Mouse (Mus musculus) gastrocnemius, postnatal 10 days (tissue): ENCODE data around the gene Rgp1. TPM values are rescaled to one million over a fixed set of nuclear protein-coding genes. Genes with fewer than 3 reads are reported as not detected.

ENCODE experiments used
- DNase-seq: peaks from one replicate; pipeline ENCODE4 v3.0.0; 2021; ENCODE audit warnings: mixed read lengths
- total RNA-seq, 2 experiments: library from RNA; stranded (reverse); gene quantifications; 2 replicates each; pipeline ENCODE4 v1.2.3; 2021

The Rgp1 gene
- total RNA-seq, 2 experiments from 2014 or later: 22.9 to 30.4 TPM

DNA sequence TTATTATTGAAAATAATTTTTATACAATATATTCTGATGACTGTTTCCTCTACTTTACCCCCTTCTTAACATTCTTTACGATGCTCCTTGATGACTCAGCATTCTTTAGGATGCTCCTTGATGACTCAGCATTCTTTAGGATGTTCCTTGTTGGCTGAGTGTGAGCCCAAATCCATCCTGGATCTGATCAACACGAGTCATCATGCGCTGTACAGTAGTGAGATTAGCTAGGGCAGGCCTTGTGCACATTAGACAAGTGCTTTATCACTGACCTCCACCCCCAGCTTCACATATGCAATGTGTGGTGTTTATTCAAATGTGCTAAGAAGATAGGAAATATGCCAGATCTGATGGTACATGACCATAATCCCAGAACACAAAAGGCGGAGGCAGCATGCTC lies 19.7 kb downstream of the Rgp1 start:
- no peak for DNase-seq

DNA sequence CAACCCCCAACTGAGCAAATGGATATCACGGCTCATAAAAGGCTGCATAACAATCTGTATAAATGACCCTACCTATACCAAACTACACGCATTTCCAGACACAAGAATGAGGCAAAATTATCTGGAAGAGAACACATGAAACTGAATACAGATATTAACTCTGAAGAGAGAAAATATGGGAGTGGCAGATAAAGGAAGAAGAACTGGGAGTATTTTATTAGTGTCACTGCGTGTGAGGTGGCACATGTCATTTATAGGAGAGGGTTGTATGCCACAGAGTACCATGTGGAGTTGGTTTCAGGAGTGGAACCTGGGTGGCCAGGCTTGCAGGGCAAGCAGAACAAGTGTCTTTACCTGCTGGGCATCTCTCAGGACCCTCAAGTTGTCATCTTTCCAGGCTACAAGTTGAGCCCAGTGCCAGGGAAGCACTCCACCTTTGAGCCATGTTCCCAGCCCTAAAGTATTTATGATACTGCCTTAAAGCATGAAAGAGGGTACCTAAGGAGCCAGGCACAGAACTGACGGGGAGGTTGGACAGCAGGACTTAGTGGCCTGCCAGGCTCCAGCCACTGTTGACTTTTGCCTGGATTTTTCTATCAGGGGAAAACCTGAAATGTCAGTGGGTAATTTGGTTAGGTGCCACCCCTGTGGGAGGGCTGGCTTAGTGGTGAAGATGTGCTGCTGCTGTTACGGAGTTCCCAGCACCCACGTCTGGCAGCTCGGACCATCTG lies 20.3 kb downstream of the Rgp1 start:
- no peak for DNase-seq

DNA sequence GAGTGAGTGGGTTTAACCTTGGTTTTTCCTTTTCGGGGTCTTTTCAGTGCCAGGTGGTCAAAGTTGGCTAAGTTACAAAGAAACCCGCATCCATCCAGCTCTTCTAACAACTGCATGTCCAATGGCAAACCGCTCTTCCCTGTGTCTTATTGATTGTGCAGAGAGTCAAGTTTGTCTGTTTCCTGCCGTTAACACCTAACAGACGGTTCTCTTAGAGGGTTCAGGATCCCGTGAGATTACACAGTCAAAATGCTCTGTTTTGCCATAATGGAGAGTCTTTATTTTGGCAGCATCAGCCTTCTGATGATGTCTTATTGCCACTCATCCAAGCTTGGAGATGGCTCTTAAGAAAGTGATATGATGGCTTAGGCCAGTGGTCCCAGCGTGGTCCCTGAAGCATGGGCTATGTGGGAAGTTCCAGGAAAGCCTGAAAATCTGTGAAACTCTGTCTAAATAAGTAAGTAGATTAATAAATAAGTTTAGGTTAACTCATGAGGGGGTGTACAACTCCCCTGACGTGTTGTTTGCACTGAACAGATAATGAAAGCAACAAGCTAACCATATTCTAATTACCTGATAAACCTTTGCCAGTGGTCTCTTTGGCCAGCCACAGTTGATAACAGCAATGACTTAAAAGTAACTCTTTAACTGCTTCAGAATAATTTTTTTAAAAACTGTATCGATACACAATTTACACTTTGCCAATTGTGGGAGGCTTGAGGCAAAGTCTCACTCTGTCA lies 21.9 kb downstream of the Rgp1 start:
- DNase-seq: no peak

DNA sequence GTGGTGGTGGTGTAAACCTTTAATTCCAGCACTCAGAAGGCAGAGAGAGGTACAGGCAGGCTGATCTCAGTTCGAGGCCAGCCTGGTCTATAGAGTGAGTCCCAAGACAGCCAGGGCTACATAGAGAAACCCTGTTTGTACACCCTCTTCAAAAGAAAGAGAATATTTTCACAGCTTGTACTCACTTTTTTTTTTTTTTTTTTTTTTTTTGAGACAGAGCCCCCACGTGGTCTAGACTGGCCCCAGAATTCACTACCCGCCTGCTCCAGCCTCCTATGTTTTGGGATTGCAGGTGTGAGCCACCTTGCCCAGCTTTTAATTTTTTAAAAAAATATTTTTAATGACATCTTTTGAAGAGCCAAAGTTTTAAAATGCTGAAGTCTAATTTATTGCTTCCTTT lies 25.6 kb downstream of the Rgp1 start:
- no peak for DNase-seq

DNA sequence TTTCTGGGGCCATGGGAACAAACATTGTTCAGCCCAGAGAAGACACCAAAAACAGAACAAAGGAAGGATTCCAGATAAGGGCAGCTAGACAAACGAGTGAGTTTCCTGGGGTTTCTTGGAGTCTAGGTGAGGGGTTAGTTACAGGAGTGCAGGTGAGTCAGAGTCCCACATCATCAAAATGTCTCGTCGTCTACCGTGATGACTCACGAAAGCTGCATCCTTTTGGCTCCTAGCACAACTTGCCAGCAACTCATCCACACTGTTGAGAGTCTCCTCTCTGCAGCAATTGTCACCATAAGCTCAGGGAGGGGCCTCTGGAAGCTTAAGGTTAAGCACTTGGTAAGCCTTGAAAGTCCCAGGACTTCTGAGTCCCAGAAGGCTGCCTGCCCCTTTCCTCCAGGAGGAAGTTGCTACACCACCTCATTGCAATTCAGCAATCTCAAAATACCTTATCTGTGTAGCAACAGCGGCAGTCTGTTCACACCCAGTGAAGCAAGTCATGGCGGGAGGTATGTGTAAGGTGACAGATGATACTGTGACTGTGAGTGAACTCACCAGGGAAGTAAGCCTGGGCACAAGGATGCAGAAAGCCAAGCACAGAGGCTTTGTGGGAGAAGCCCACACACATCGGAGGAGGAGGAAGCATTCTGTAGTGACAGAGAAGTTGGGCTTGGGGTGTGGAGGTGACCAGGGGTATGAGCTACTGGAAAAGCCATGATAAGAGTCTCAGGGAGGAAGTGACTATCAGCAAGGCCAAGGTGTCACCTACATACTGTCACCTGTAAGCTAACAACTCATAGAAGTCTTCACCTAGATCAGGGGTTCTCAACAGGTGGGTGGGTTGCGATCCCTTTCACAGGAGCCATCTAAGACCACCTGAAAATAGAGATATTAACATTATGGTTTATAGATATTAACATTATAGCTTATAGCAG lies 26.5 kb downstream of the Rgp1 start:
- no peak for DNase-seq

DNA sequence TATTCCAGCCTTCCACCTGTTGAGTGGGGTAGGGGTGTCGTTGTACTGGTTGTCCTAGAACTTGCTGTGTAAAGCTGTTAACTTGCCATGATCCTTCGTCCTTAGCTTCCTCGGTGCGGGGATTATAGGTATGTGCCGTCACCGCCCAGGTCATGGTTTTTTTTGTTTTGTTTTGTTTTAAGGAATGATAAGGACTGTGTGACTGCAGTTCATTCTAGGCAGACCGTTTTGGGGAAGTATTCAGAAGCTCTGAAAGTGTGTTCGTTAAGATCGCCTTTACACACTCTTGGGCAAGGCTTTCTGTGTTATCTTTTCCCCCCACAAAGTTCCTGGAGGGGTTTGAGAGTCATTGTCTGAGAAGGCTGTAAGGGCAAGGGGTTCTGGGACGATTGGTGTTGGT lies 34.0 kb downstream of the Rgp1 start:
- DNase-seq: no peak

DNA sequence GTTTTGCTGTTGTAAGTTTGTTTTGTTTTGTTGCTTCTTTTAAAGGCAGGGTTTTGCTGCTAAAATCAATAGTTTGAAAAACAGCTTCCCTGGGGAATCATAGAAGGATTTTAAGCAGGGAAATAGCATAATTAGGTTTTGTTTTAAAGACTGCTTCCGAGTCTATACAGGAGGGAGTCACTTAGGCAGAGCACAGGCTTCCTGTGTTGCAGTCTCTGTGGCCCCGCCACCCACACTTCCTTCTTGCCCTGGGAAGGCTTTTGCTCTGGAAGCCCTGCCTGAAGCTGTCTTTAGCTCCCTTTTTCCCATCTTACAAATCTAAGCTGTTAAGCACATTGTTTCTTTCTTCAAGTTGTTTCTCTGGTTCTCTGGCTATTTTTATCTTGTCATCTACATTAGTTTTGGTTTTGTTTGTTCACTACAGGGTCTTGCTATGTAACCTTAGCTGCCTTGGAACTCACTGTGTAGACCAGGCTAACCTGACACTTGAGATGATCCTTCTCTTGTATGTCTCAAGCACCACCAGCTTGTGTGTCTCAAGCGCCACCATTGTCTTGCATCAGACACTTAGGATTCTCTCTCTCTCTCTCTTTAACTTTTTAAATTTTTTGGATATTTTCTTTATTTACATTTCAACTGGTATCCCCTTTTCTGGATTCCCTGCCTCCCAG lies 34.7 kb downstream of the Rgp1 start:
- no peak for DNase-seq

DNA sequence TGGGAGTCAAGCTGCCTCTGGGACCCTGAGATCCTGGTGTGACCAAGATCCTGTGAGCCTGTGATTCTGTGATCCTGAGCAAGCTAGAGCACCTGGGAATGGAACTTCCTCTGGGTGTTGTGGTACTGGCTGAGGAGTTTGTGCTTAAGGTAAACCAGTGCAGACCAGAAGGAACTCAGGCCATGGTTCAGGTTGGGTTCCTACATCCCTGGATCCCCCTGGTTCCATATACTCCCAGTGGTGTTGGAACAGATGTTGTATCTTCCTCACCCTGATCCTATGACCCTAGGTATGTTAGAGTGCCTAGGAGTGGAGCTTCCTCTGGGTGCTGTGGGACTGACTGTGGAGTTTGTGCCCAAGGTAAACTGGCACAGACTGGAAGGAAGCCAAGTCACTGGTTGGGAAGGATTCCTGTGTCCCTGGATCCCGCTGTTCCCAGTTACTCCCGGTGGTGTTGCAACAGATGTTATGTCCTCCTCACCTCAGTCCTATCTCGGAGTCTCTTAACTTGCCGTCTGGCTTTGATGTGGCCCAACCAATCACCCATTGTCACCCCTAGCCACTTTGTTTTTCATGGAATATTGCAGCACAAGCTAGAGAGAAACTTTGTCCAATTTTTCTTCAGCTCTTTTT lies 41.7 kb downstream of the Rgp1 start:
- DNase-seq: no peak

DNA sequence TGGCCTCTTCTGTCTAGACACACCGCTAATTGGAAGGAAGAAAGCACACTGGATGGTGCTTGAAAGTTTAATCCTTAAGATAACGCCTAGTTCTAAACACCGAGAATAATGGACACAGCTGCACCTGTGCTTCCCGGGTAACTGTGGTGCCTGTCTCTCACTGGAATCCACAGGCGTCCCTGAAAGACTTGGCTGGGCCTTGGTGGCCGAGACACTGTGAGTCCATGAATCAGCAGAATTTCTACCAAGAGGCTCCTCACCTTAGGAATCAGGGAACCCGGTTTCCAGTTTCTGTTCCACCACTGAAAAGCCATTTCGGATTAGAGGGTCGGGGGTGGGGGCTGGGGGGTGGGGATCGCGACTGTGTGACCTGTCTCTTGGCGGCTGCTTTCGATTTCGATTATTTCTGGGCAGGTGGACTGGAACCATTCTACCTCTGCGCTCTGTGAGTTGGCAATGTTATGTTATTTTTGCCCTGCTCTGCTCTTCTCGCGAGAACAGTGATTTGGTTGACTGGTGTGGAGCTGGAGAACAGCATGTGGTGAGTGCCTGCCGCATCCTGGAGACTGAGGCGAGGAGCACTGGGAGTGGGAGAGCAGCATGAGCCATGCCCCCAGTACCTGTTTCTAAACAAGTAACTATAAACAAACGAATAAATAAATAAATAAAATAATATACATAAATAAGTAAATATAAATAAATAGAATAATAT lies 50.7 kb downstream of the Rgp1 start:
- no peak for DNase-seq

DNA sequence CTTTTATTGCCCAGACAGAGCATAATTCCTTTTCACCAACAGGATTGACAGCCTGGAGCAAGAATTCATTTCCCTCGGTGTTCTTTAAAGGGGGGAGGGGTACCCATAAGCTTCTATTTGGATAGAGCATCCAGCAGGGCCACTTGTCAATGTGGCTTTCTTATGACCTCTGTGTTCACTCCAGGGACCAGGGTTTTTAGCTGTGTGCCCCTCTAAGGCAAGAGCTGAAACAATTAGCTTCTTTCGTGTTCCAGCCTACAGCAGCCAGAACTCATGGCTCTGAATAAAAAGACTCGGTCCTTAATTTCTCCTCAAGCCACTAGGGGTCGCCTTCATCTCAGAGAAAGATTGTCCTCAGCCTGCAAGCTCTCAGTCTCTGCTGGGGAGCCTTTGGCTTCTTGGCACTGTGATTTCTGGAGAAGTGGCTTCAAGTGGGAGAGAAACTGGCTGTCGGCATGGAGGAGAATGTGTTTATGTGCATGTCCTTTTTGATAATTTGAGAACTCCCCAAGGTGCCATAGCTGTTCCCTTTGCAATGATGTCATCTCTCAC lies 51.6 kb downstream of the Rgp1 start:
- DNase-seq: peak; percentile 66

DNA sequence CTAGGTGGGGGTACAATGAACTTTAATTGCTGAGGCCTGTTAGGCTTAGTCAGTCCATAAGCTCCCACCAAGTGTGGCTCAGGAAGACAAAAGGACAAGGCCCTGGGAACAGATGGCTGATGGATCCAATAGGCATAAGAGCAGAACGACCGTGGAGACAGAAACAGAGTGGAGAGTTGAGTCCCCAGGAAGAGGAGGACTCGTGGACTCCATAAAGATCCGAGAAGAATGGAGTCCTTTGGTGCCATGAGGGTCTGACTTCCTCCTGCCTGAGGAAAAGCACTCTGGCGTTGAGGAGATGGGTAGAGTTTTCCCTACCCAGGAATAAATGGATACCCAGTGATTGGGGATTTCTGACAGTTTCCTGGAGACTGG lies 52.1 kb downstream of the Rgp1 start:
- DNase-seq: no peak

DNA sequence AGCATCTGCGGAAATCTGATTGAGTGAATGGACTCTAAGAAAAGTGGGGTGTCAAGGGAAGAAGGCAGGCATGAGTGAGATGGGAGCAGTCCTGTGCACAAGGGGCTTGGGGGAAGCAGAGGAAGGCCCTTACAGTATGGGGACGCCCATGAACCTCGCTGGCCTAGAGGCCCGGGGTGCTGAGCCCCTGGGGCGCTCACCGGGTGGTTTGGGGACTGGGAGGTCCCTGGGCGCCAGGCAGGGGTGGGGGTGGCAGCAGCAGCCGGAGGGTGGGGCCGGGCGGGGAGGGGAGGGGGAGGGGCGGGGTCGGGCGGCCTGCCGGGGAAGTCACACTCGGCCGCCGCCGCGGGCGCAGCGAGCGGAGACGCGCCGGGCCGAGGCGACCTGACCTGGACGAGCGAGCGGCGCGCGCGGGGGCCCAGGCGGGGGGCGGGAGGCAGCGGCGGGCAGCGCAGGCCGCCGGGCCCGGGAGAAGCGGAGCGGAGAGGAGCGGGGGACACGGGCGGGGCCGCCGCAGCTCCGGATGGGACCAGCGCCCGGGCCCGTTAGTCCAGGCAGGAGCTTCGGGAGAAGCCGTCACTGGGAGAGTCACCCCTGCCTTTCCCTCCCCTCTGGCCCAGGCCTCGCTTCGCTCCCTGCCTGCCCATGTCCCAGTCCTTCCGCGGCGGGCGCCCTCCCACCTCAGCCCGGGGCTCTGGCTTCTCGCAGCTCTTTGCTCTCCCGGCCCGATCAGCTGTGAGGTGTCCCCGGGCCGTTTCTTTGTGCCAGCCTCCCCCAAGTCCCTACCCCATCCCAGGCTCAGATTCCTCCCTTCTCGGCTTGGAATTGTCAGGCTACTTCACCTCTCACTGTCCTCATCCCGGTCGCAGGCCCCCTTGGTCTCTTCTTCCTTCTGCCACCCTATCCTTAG lies 52.8 kb downstream of the Rgp1 start, which contains the start of gene Npr2:
Npr2 (plus strand) TSS at position 890 of the 910 bp plus-strand sequence.
- peak; percentile 60 for DNase-seq

DNA sequence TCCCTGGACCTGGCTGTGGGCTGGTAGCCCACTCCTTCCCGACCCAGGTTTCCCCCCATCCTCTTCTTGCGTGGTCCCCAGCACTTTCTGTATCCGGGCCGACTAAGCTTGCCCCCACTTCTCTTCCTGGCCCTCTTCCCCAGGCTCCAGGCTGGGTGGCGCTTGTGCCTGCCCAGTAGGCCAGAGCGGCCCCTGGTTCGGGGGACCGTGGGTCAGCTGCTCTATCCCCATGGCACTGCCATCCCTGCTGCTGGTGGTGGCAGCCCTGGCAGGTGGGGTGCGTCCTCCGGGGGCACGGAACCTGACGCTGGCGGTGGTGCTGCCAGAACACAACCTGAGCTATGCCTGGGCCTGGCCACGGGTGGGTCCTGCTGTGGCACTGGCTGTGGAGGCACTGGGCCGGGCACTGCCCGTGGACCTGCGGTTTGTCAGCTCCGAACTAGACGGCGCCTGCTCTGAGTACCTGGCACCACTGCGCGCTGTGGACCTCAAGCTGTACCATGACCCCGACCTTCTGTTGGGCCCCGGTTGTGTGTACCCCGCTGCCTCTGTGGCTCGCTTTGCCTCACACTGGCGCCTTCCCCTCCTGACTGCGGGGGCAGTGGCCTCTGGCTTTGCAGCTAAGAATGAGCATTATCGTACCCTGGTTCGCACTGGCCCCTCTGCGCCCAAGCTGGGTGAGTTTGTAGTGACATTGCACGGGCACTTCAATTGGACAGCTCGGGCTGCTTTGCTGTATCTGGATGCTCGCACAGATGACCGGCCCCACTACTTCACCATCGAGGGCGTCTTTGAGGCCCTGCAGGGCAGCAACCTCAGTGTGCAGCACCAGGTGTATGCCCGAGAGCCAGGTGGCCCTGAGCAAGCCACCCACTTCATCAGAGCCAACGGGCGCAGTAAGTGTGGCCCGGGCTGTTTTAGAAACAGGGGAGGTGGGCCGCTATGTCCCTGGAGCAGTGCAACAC lies 53.7 kb downstream of the Rgp1 start:
- peak; percentile 37 for DNase-seq

DNA sequence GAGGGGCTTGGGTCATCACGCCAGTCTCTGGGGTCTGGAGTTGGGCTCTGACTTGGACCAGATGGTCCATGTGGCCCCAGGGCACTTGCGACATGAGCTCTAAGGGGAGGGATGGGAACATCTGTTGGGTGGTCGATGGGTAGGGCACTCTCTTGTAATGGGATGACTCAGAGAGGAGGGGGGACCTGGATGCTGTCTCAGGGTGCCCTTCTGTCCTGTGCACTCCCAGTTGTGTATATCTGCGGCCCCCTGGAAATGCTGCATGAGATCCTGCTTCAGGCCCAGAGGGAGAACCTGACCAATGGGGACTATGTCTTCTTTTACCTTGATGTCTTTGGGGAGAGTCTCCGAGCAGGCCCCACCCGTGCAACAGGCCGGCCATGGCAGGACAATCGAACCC lies 54.8 kb downstream of the Rgp1 start:
- DNase-seq: no peak

DNA sequence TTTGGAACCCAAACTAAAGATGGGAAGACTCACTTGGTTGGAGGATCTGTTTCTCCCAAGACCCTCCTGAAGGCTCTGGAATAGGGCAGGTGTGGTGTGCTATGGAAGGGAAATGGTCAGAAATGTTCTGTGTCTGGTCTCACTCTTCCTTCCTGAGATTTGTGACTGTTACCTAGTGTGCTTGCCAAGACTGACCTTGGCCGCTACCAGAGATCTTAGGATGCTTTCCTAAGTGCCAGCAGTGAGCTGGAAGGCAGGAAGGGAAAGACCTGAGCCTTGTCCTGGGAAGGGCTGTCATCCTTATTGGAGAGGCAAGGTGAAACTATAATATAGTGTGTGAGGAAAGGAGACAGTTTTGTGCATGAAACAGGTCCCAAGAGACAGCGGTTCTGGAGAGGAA lies 55.2 kb downstream of the Rgp1 start:
- DNase-seq: no peak

DNA sequence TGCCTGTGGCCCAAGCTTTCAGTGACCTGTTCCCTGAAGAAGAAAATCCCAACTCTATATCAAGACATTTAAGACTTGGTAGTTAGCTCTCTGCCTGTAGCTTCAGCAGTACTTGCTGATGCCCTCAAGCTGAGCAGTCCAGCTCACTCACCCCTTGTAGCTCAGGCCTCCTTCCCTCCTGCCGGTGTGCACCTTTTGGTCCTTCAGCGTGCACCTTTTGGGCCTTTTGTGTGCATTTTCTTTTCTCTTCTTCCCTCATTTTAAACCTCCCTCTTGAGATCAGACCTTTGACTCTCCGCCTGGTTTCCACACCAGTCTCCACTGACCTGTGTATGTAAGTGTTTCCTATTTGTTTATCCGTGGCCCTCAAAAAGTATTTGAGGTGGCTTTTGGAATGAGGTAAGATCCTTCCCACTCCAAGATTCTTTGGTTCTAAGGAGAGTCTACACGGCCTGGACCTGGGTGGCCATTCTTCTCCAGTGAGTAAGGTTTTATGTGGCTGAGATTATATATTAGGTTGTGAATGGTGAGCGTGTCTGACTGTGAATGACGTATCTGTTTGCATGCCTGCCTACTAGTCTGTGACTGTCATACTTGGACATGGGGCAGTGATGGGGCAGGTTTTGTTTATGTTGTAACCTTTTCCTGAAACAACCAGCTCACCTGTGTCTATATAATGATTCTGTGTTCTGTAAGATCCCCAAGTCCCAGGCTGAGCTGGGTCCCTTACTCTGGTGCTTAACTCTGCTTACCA lies 56.3 kb downstream of the Rgp1 start:
- no peak for DNase-seq

DNA sequence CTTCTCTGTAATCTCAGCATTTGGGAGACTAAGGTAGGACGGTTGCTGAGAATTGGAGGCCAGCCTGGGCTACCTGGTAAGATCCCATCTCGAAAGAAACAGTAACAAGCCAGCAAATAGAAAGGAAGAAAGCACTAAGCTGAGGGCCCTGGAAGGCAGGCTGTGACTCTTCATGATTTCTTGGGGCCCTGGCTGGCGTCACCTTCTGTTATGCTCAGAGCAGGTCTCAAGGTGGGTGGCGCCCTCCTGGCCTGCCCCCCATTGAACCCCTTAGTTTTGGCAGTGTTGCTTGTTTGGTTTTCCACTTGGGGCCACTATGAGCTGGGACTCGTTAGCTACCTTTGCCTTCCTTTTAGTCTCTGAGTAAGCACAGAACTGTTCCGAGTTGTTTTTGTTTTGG lies 58.2 kb downstream of the Rgp1 start:
- DNase-seq: no peak
